Mouse (Mus musculus) forebrain, embryonic 12.5 days (tissue): ENCODE results near the gene Parl. TPM values are rescaled to one million over a fixed set of nuclear protein-coding genes. Genes with fewer than 3 reads are reported as not detected.

ENCODE experiments used
- ATAC-seq: fragments of 200-750 bp; cut with Nextera tagmentation; 2 replicates; pipeline ENCODE4 v1.8.0; 2017; ENCODE audit warnings: moderate TSS enrichment; ENCODE audit not compliant: low FRiP score
- H3K27ac ChIP-seq: fragments of 300-500 bp; sonication (generic); 2 replicates; pipeline ENCODE4 v1.5.1; 2016; ENCODE audit warnings: mild to moderate bottlenecking
- H3K27me3 ChIP-seq: fragments of 300-500 bp; sonication (generic); 2 replicates; pipeline ENCODE4 v1.6.1; 2016; ENCODE audit warnings: mild to moderate bottlenecking
- H3K36me3 ChIP-seq: fragments of 300-500 bp; sonication (generic); replicated peaks from 2 replicates; pipeline ENCODE4 v1.6.1; 2016; ENCODE audit warnings: mild to moderate bottlenecking
- H3K4me1 ChIP-seq: fragments of 300-500 bp; sonication (generic); 2 replicates; pipeline ENCODE4 v1.6.1; 2016
- H3K4me2 ChIP-seq: fragments of 300-500 bp; sonication (generic); 2 replicates; pipeline ENCODE4 v1.6.1; 2016; ENCODE audit warnings: mild to moderate bottlenecking, moderate library complexity
- H3K4me3 ChIP-seq: fragments of 300-500 bp; sonication (generic); replicated peaks from 2 replicates; pipeline ENCODE4 v1.5.1; 2016; ENCODE audit warnings: mild to moderate bottlenecking
- H3K9ac ChIP-seq: fragments of 300-500 bp; sonication (generic); 2 replicates; pipeline ENCODE4 v1.6.1; 2016; ENCODE audit warnings: mild to moderate bottlenecking
- H3K9me3 ChIP-seq: fragments of 300-500 bp; sonication (generic); 2 replicates; pipeline ENCODE4 v1.6.1; 2016
- WGBS: fragments of 180-500 bp; shearing (Covaris S2); methylation state at CpG from one replicate; pipeline ENCODE4 v1.1.7; 2016; 5-methylcytosine and 5-hydroxymethylcytosine counted together
- polyA plus RNA-seq: library from polyadenylated mRNA; unstranded; fragments of >200 nt; fragmentation: Nextera tagmentation; extraction: Ambion mirVana; gene quantifications from 2 replicates; pipeline ENCODE4 v1.2.1, GENCODE M21; 2016

Gene Parl
- polyA plus RNA-seq, 1 experiment from 2014 or later: 95.5 TPM

- 95% methylated on average over 5 of the region's 5 CpGs for WGBS
- H3K27ac ChIP-seq: no peak overlapping the region
- H3K36me3 ChIP-seq: peaks cover 65% of the 10 kb centered on the region
- no peak overlapping the region for H3K9ac ChIP-seq
- no peaks in the 10 kb centered on the region for H3K4me1 ChIP-seq
- H3K4me3 ChIP-seq: no peak overlapping the region
- no peak overlapping the region for H3K4me2 ChIP-seq
- no peaks in the 10 kb centered on the region for H3K9me3 ChIP-seq
- no peaks in the 10 kb centered on the region for H3K27me3 ChIP-seq
- ATAC-seq: no peak
Observed at GRCm38 (mm10) chr16:20279395-20279794, 22.8 kb downstream of the Parl start.

GRCm38 (mm10) chr16:20272994-20273393 lies 29.2 kb downstream of the Parl start:
- Histone ChIP-seq H3K4me3 (no peak overlapping the region), H3K27ac (no peak overlapping the region), H3K27me3 (no peaks in the 10 kb centered on the region), H3K4me1 (no peaks in the 10 kb centered on the region), H3K4me2 (no peak overlapping the region), H3K9ac (no peak overlapping the region), H3K36me3 (peaks cover 6% of the 10 kb centered on the region), H3K9me3 (no peaks in the 10 kb centered on the region)
- ATAC-seq: no peak
- 27% methylated on average over 3 of the region's 3 CpGs for WGBS

GRCm38 (mm10) chr16:20271339-20271738 lies 30.8 kb downstream of the Parl start:
- H3K4me1 ChIP-seq: no peaks in the 10 kb centered on the region
- no peaks in the 10 kb centered on the region for H3K9me3 ChIP-seq
- no peak overlapping the region for H3K4me3 ChIP-seq
- no peak overlapping the region for H3K27ac ChIP-seq
- WGBS: 92% methylated on average over 4 of the region's 4 CpGs
- H3K9ac ChIP-seq: no peak overlapping the region
- no peak for ATAC-seq
- H3K36me3 ChIP-seq: no peaks in the 10 kb centered on the region
- no peaks in the 10 kb centered on the region for H3K27me3 ChIP-seq
- no peak overlapping the region for H3K4me2 ChIP-seq

- Histone ChIP-seq H3K4me1 (no peaks in the 10 kb centered on the region), H3K27me3 (no peaks in the 10 kb centered on the region), H3K36me3 (no peaks in the 10 kb centered on the region), H3K4me2 (no peak overlapping the region), H3K9me3 (no peaks in the 10 kb centered on the region), H3K4me3 (no peak overlapping the region), H3K9ac (no peak overlapping the region), H3K27ac (no peak overlapping the region)
- ATAC-seq: no peak
- 85% methylated on average over 7 of the region's 7 CpGs for WGBS
Observed at GRCm38 (mm10) chr16:20265089-20265488, 37.1 kb downstream of the Parl start.

- Histone ChIP-seq H3K27me3 (no peaks in the 10 kb centered on the region), H3K4me2 (no peak overlapping the region), H3K9ac (no peak overlapping the region), H3K36me3 (no peaks in the 10 kb centered on the region), H3K4me3 (no peak overlapping the region), H3K27ac (no peak overlapping the region), H3K4me1 (no peaks in the 10 kb centered on the region), H3K9me3 (no peaks in the 10 kb centered on the region)
- WGBS: 77% methylated on average over 5 of the region's 5 CpGs
- no peak for ATAC-seq
Observed at GRCm38 (mm10) chr16:20257926-20258325, 44.3 kb downstream of the Parl start.

- Histone ChIP-seq H3K4me2 (no peak overlapping the region), H3K4me3 (no peak overlapping the region), H3K27ac (no peak overlapping the region), H3K27me3 (no peaks in the 10 kb centered on the region), H3K9me3 (no peaks in the 10 kb centered on the region), H3K9ac (no peak overlapping the region), H3K4me1 (no peaks in the 10 kb centered on the region), H3K36me3 (no peaks in the 10 kb centered on the region)
- no peak for ATAC-seq
- WGBS: 82% methylated on average over 9 of the region's 9 CpGs
Observed at GRCm38 (mm10) chr16:20248442-20249174, 53.6 kb downstream of the Parl start.

- Histone ChIP-seq H3K4me2 (no peak overlapping the region), H3K4me3 (no peak overlapping the region), H3K27me3 (peaks cover 5% of the 10 kb centered on the region; the same call in 1 of the 2 replicates), H3K4me1 (no peaks in the 10 kb centered on the region), H3K9me3 (no peaks in the 10 kb centered on the region), H3K36me3 (no peaks in the 10 kb centered on the region), H3K27ac (no peak overlapping the region), H3K9ac (no peak overlapping the region)
- no peak for ATAC-seq
Observed at GRCm38 (mm10) chr16:20247103-20247502, 55.1 kb downstream of the Parl start.

- WGBS: under 1% methylated on average over 89 of the region's 90 CpGs
- peak; percentile 88 for ATAC-seq
- peak within 1 kb of the TSS; percentile 72 for H3K9ac ChIP-seq
- peaks cover 14% of the 10 kb centered on the region for H3K4me1 ChIP-seq
- peak within 1 kb of the TSS; percentile 87 for H3K4me2 ChIP-seq
- peaks cover 15% of the 10 kb centered on the region for H3K27me3 ChIP-seq
- H3K9me3 ChIP-seq: no peaks in the 10 kb centered on the region
- H3K4me3 ChIP-seq: peak within 1 kb of the TSS; percentile 71
- 0 out of 2 replicates have a peak, but pooled peaks cover 3% of the 10 kb centered on the region for H3K36me3 ChIP-seq
- 0 out of 2 replicates have a peak within 1 kb of the TSS, but pooled peaks have one; percentile 50 for H3K27ac ChIP-seq
Observed at GRCm38 (mm10) chr16:20240468-20241414, 61.4 kb downstream of the Parl start, which contains the start of gene Map6d1. Gene Map6d1 (minus strand): TSS chr16:20241358.

- Histone ChIP-seq H3K36me3 (peaks cover 16% of the 10 kb centered on the region), H3K9ac (no peak overlapping the region), H3K4me1 (peaks cover 14% of the 10 kb centered on the region), H3K27ac (no peak overlapping the region), H3K9me3 (no peaks in the 10 kb centered on the region), H3K4me3 (no peak overlapping the region), H3K27me3 (peaks cover 15% of the 10 kb centered on the region), H3K4me2 (no peak overlapping the region)
- WGBS: 94% methylated on average over 4 of the region's 4 CpGs
- no peak for ATAC-seq
Observed at GRCm38 (mm10) chr16:20238646-20239045, 63.5 kb downstream of the Parl start.

- Histone ChIP-seq H3K9ac (no peak overlapping the region), H3K4me1 (peaks cover 14% of the 10 kb centered on the region), H3K36me3 (peaks cover 24% of the 10 kb centered on the region), H3K27ac (no peak overlapping the region), H3K4me3 (no peak overlapping the region), H3K4me2 (no peak overlapping the region), H3K27me3 (peaks cover 13% of the 10 kb centered on the region), H3K9me3 (no peaks in the 10 kb centered on the region)
- ATAC-seq: no peak
- 51% methylated on average over 4 of the region's 4 CpGs for WGBS
Observed at GRCm38 (mm10) chr16:20237426-20237825, 64.8 kb downstream of the Parl start.

- peaks cover 50% of the 10 kb centered on the region for H3K36me3 ChIP-seq
- peaks cover 2% of the 10 kb centered on the region; the same call in 1 of the 2 replicates for H3K27me3 ChIP-seq
- ATAC-seq: no peak
- H3K9me3 ChIP-seq: no peaks in the 10 kb centered on the region
- H3K4me3 ChIP-seq: no peak overlapping the region
- no peak overlapping the region for H3K4me2 ChIP-seq
- WGBS: 76% methylated on average over 4 of the region's 4 CpGs
- H3K9ac ChIP-seq: no peak overlapping the region
- peaks cover 6% of the 10 kb centered on the region for H3K4me1 ChIP-seq
- no peak overlapping the region for H3K27ac ChIP-seq
Observed at GRCm38 (mm10) chr16:20234406-20234805, 67.8 kb downstream of the Parl start.
